Mouse (Mus musculus) forebrain, embryonic 16.5 days (tissue): ENCODE results near the gene Pim1. TPM values are rescaled to one million over a fixed set of nuclear protein-coding genes. Genes with fewer than 3 reads are reported as not detected.
A peak's percentile ranks its signal among the peaks of the same experiment; 100 is the strongest.

Source experiments
- ATAC-seq: fragments of 200-750 bp; cut with Nextera tagmentation; 2 replicates; pipeline ENCODE4 v1.8.0; 2017; ENCODE audit warnings: mild to moderate bottlenecking, moderate library complexity
- H3K27ac ChIP-seq: fragments of 300-500 bp; sonication (generic); 2 replicates; pipeline ENCODE4 v1.5.1; 2014; ENCODE audit warnings: low read length, control low read depth
- H3K27me3 ChIP-seq: fragments of 300-500 bp; sonication (generic); replicated peaks from 2 replicates; pipeline ENCODE4 v1.6.1; 2014; ENCODE audit warnings: low read length; ENCODE audit not compliant: control insufficient read depth, insufficient read depth
- H3K36me3 ChIP-seq: fragments of 300-500 bp; sonication (generic); 2 replicates; pipeline ENCODE4 v1.6.1; 2014; ENCODE audit not compliant: control insufficient read depth, insufficient read depth
- H3K4me1 ChIP-seq: fragments of 300-500 bp; sonication (generic); replicated peaks from 2 replicates; pipeline ENCODE4 v1.6.1; 2014; ENCODE audit warnings: low read length; ENCODE audit not compliant: control insufficient read depth, insufficient read depth
- H3K4me2 ChIP-seq: fragments of 300-500 bp; sonication (generic); 2 replicates; pipeline ENCODE4 v1.6.1; 2014; ENCODE audit warnings: mild to moderate bottlenecking, low read length, control low read depth
- H3K4me3 ChIP-seq: fragments of 300-500 bp; sonication (generic); replicated peaks from 2 replicates; pipeline ENCODE4 v1.5.1; 2014; ENCODE audit warnings: mild to moderate bottlenecking, low read length, control low read depth
- H3K9ac ChIP-seq: fragments of 300-500 bp; sonication (generic); replicated peaks from 2 replicates; pipeline ENCODE4 v1.6.1; 2014; ENCODE audit warnings: low read depth, low read length, control low read depth
- H3K9me3 ChIP-seq: fragments of 300-500 bp; sonication (generic); 2 replicates; pipeline ENCODE4 v1.6.1; 2016; ENCODE audit warnings: low read length; ENCODE audit not compliant: control insufficient read depth
- WGBS: fragments of 180-500 bp; shearing (Covaris S2); extraction: QIAGEN DNeasy Blood & Tissue Kit; methylation state at CpG from one replicate; pipeline ENCODE4 v1.1.7; 2014; 5-methylcytosine and 5-hydroxymethylcytosine counted together
- polyA plus RNA-seq: library from polyadenylated mRNA; unstranded; fragments of >200 nt; fragmentation: Nextera tagmentation; extraction: Ambion mirVana; gene quantifications from 2 replicates; pipeline ENCODE4 v1.2.1, GENCODE M21; 2015

The Pim1 gene
- polyA plus RNA-seq, 1 experiment from 2014 or later = 11.8 TPM

- H3K36me3 ChIP-seq = no peaks in the 10 kb centered on the region
Observed at GRCm38 (mm10) chr17:29476461-29476860, 14.1 kb upstream of the Pim1 start.

GRCm38 (mm10) chr17:29477357-29477756 lies 13.2 kb upstream of the Pim1 start:
- Histone ChIP-seq H3K27ac (no peak overlapping the region), H3K27me3 (no peaks in the 10 kb centered on the region), H3K4me1 (no peaks in the 10 kb centered on the region), H3K36me3 (no peaks in the 10 kb centered on the region), H3K9ac (no peak overlapping the region), H3K4me2 (no peak overlapping the region), H3K9me3 (no peaks in the 10 kb centered on the region), H3K4me3 (no peak overlapping the region)
- ATAC-seq = no peak
- WGBS = 87% methylated on average over 10 of the region's 10 CpGs

More at GRCm38 (mm10) chr17:29476461-29476860, 14.1 kb upstream of the Pim1 start:
- 77% methylated on average over 4 of the region's 4 CpGs for WGBS
- no peak overlapping the region for H3K27ac ChIP-seq
- H3K4me1 ChIP-seq = no peaks in the 10 kb centered on the region
- no peaks in the 10 kb centered on the region for H3K9me3 ChIP-seq
- H3K9ac ChIP-seq = no peak overlapping the region
- H3K4me3 ChIP-seq = no peak overlapping the region
- no peak for ATAC-seq
- H3K27me3 ChIP-seq = no peaks in the 10 kb centered on the region
- no peak overlapping the region for H3K4me2 ChIP-seq

GRCm38 (mm10) chr17:29478271-29478670 lies 12.3 kb upstream of the Pim1 start:
- WGBS = 91% methylated on average over 4 of the region's 4 CpGs
- H3K27me3 ChIP-seq = no peaks in the 10 kb centered on the region
- H3K9me3 ChIP-seq = no peaks in the 10 kb centered on the region
- no peaks in the 10 kb centered on the region for H3K36me3 ChIP-seq
- no peaks in the 10 kb centered on the region for H3K4me1 ChIP-seq
- no peak overlapping the region for H3K4me2 ChIP-seq
- H3K27ac ChIP-seq = no peak overlapping the region
- no peak for ATAC-seq
- no peak overlapping the region for H3K4me3 ChIP-seq
- H3K9ac ChIP-seq = no peak overlapping the region

- Histone ChIP-seq H3K9me3 (no peaks in the 10 kb centered on the region), H3K4me3 (no peak overlapping the region), H3K27ac (no peak overlapping the region), H3K9ac (no peak overlapping the region), H3K36me3 (no peaks in the 10 kb centered on the region), H3K4me2 (no peak overlapping the region), H3K27me3 (no peaks in the 10 kb centered on the region), H3K4me1 (no peaks in the 10 kb centered on the region)
- ATAC-seq = no peak
- 76% methylated on average over 2 of the region's 2 CpGs for WGBS
Observed at GRCm38 (mm10) chr17:29480256-29480655, 10.3 kb upstream of the Pim1 start.

- no peak for ATAC-seq
- no peak overlapping the region for H3K4me3 ChIP-seq
- WGBS = 93% methylated on average over 7 of the region's 7 CpGs
- no peak overlapping the region for H3K9ac ChIP-seq
- no peak overlapping the region for H3K27ac ChIP-seq
- no peak overlapping the region for H3K4me2 ChIP-seq
- no peaks in the 10 kb centered on the region for H3K36me3 ChIP-seq
- H3K9me3 ChIP-seq = no peaks in the 10 kb centered on the region
- no peaks in the 10 kb centered on the region for H3K27me3 ChIP-seq
- H3K4me1 ChIP-seq = no peaks in the 10 kb centered on the region
Observed at GRCm38 (mm10) chr17:29482632-29483031, 7.9 kb upstream of the Pim1 start.

- no peak overlapping the region for H3K4me2 ChIP-seq
- no peaks in the 10 kb centered on the region for H3K9me3 ChIP-seq
- no peaks in the 10 kb centered on the region for H3K4me1 ChIP-seq
- H3K27ac ChIP-seq = no peak overlapping the region
- no peak overlapping the region for H3K9ac ChIP-seq
- WGBS = 97% methylated on average over 2 of the region's 2 CpGs
- no peak overlapping the region for H3K4me3 ChIP-seq
- no peaks in the 10 kb centered on the region for H3K27me3 ChIP-seq
- H3K36me3 ChIP-seq = no peaks in the 10 kb centered on the region
- ATAC-seq = no peak
Observed at GRCm38 (mm10) chr17:29483282-29483681, 7.3 kb upstream of the Pim1 start.

- Histone ChIP-seq H3K4me2 (no peak overlapping the region), H3K9ac (no peak overlapping the region), H3K4me1 (peaks cover 8% of the 10 kb centered on the region), H3K36me3 (no peaks in the 10 kb centered on the region), H3K4me3 (no peak overlapping the region), H3K27ac (no peak overlapping the region), H3K9me3 (no peaks in the 10 kb centered on the region), H3K27me3 (no peaks in the 10 kb centered on the region)
- ATAC-seq = no peak
- 92% methylated on average over 2 of the region's 2 CpGs for WGBS
Observed at GRCm38 (mm10) chr17:29484431-29484830, 6.1 kb upstream of the Pim1 start.

- 70% methylated on average over 3 of the region's 3 CpGs for WGBS
Observed at GRCm38 (mm10) chr17:29485336-29486233, 5.0 kb upstream of the Pim1 start.

GRCm38 (mm10) chr17:29488257-29488977 lies 2.1 kb upstream of the Pim1 start:
- Histone ChIP-seq H3K27me3 (no peaks in the 10 kb centered on the region), H3K27ac (peak overlapping the region; percentile 29), H3K4me3 (no peak overlapping the region), H3K4me2 (peak overlapping the region; percentile 58), H3K9ac (peak overlapping the region; percentile 90; the same call in 1 of the 2 replicates), H3K4me1 (peaks cover 18% of the 10 kb centered on the region), H3K36me3 (no peaks in the 10 kb centered on the region), H3K9me3 (no peaks in the 10 kb centered on the region)
- WGBS = 87% methylated on average over 8 of the region's 8 CpGs
- ATAC-seq = no peak

More at GRCm38 (mm10) chr17:29485336-29486233, 5.0 kb upstream of the Pim1 start:
- no peak for ATAC-seq
- Histone ChIP-seq H3K4me2 (no peak overlapping the region), H3K9me3 (no peaks in the 10 kb centered on the region), H3K27me3 (no peaks in the 10 kb centered on the region), H3K9ac (no peak overlapping the region), H3K4me1 (peaks cover 8% of the 10 kb centered on the region), H3K4me3 (no peak overlapping the region), H3K27ac (no peak overlapping the region), H3K36me3 (no peaks in the 10 kb centered on the region)
